Mouse (Mus musculus): ENCODE measurements around the gene Mcu. TPM values are rescaled to one million over a fixed set of nuclear protein-coding genes. Genes with fewer than 3 reads are reported as not detected.

Mcu gene
- total and polyA plus RNA-seq, 3 experiments = 4.9 to 5.7 (median 5.3) TPM

DNA sequence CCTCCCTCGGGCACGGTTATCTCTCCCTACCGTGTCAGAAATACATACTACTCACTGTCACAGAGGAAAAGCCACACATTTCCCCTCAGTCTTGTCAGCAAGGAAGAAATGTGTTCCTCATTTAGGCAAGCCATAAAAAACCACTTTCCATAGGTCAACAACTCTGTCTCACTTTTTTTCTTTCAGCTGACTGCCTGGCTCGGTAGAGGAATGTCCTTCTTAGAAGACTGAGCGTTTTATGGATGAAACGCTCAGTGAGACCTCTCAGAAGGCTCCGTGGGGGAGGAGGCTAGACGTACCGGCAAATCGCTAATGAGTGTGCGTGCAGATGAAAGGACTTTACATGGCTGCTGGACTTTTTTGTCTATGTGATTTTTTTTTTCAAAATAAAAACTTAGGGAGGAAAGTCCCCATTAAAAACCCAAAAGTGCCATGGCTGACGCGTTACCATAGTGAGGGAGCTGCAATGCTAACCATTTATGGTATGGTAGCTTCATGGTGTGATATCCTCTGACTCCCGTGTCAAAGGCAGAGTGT lies 105.0 kb downstream of the Mcu start:
- no peaks in the 10 kb centered on the region for H3K9me3 ChIP-seq (replicated peaks; ENCODE audit: low read length)
- H3K79me2 ChIP-seq (replicated peaks; ENCODE audit: control insufficient read depth, extremely low read depth, insufficient read depth, poor library complexity, severe bottlenecking) = no peaks in the 10 kb centered on the region
- no peak for TF ChIP-seq CHD2 (IDR thresholded peaks at IDR 0.05; ENCODE audit: low read length)
- TF ChIP-seq MEF2A (IDR thresholded peaks at IDR 0.05; ENCODE audit: borderline replicate concordance, low read depth, low read length) = no peak
- TF ChIP-seq ZMIZ1 (IDR thresholded peaks at IDR 0.05; ENCODE audit: low read depth, low read length) = no peak
- TF ChIP-seq TCF12 (IDR thresholded peaks at IDR 0.05; ENCODE audit: low read depth, low read length) = no peak
- TF ChIP-seq USF2 (conservative IDR thresholded peaks at IDR 0.05; ENCODE audit: low read depth, low read length) = no peak
- TF ChIP-seq MAX (IDR thresholded peaks at IDR 0.05; ENCODE audit: low read length) = no peak
- no peak for TF ChIP-seq RAD21 (IDR thresholded peaks at IDR 0.05; ENCODE audit: low read depth, low read length)
- TF ChIP-seq MAFK (IDR thresholded peaks at IDR 0.05; ENCODE audit: insufficient replicate concordance, low read length) = no peak
- TF ChIP-seq PAX5 (IDR thresholded peaks at IDR 0.05; ENCODE audit: low read length) = no peak
- TF ChIP-seq NRF1 (IDR thresholded peaks at IDR 0.05; ENCODE audit: low read depth, low read length) = no peak
- TF ChIP-seq ZKSCAN1 (IDR thresholded peaks at IDR 0.05; ENCODE audit: borderline replicate concordance, low read depth, low read length) = no peak
- TF ChIP-seq CHD1 (IDR thresholded peaks at IDR 0.05; ENCODE audit: low read depth, low read length) = no peak
- no peak overlapping the region for H3K4me2 ChIP-seq (ENCODE audit: insufficient read depth, low read depth, poor library complexity, severe bottlenecking)
- no peaks in the 10 kb centered on the region for H3K4me1 ChIP-seq (ENCODE audit: control insufficient read depth in 1 of 2, insufficient read depth in 2 of 2)
- no peak overlapping the region for H3K27ac ChIP-seq (ENCODE audit: insufficient read depth, low read depth)
- peaks cover 0 to 5% of the 10 kb centered on the region in 2 experiments for H3K36me3 ChIP-seq (replicated peaks in 1 of 2; ENCODE audit: control insufficient read depth in 1 of 2, insufficient read depth in 1 of 2, low read length in 1 of 2)
- no peaks in the 10 kb centered on the region for H3K27me3 ChIP-seq (replicated peaks)
- in situ Hi-C loops (cut with MboI; ENCODE audit: low pct_ligation_motif_present, low pct_unique_long_range_greater_than_20kb, low sequenced_read_pairs) = no loop called here
- H3K4me3 ChIP-seq (replicated peaks in 1 of 3; ENCODE audit: low read depth in 2 of 3, low read length in 2 of 3, poor library complexity in 1 of 3) = no peak overlapping the region
- no peak overlapping the region for H3K9ac ChIP-seq (ENCODE audit: insufficient read depth, low read depth)
- dilution Hi-C loops (cut with MboI; ENCODE audit: extremely low pct_ligation_motif_present, extremely low pct_unique_long_range_greater_than_20kb, low sequenced_read_pairs) = no loop called here
- DNase-seq (ENCODE audit: extremely low read depth) = no peak

DNA sequence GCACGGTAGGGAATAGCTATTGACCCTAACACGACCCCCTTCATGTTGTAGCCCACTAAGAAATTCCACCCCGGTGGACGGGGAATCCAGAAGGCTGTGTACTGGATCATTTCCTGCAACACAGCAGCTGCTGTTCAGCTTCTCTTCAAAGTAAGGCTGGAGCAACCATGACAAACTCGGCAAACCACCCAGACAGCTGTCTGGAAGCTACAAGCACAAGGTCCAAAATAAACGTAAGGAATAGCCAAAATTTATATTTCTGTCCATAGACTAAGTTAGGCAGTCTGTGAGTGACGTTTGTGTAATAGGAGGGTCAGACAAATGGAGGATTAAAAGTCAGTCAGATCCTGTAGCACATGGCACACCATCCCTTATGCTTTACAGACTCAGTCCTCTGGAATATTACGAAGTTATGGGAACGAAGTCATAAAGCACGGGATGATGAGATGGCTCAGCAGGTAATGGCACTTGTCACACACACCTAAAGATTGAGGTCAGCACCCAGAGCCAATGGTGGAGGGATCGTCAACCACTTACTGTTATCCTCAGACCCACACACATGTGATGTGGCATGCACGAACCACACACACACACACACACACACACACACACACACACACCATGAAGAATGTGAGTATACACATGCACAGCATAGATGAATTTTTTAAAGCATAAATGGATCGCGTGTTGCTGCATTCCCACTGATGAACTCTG lies 105.6 kb downstream of the Mcu start:
- no peak for DNase-seq (ENCODE audit: extremely low read depth)
- dilution Hi-C loops (cut with MboI; ENCODE audit: extremely low pct_ligation_motif_present, extremely low pct_unique_long_range_greater_than_20kb, low sequenced_read_pairs) (no loop called here), in situ Hi-C loops (cut with MboI; ENCODE audit: low pct_ligation_motif_present, low pct_unique_long_range_greater_than_20kb, low sequenced_read_pairs) (no loop called here)
- no peaks in the 10 kb centered on the region for H3K9me3 ChIP-seq (replicated peaks; ENCODE audit: low read length)
- no peaks in the 10 kb centered on the region for H3K27me3 ChIP-seq (replicated peaks)
- no peak overlapping the region for H3K9ac ChIP-seq (ENCODE audit: insufficient read depth, low read depth)
- no peak overlapping the region for H3K4me3 ChIP-seq (replicated peaks in 1 of 3; ENCODE audit: low read depth in 2 of 3, low read length in 2 of 3, poor library complexity in 1 of 3)
- no peaks in the 10 kb centered on the region for H3K4me1 ChIP-seq (ENCODE audit: control insufficient read depth in 1 of 2, insufficient read depth in 2 of 2)
- H3K36me3 ChIP-seq (replicated peaks in 1 of 2; ENCODE audit: control insufficient read depth in 1 of 2, insufficient read depth in 1 of 2, low read length in 1 of 2) = peaks cover 0 to 4% of the 10 kb centered on the region in 2 experiments
- no peaks in the 10 kb centered on the region for H3K79me2 ChIP-seq (replicated peaks; ENCODE audit: control insufficient read depth, extremely low read depth, insufficient read depth, poor library complexity, severe bottlenecking)
- TF ChIP-seq POLR2AphosphoS2 (IDR thresholded peaks at IDR 0.05; ENCODE audit: low read depth, low read length) (no peak), GABPA (IDR thresholded peaks at IDR 0.05; ENCODE audit: insufficient replicate concordance, low read depth, low read length) (no peak)
- no peak overlapping the region for H3K4me2 ChIP-seq (ENCODE audit: insufficient read depth, low read depth, poor library complexity, severe bottlenecking)
- H3K27ac ChIP-seq (ENCODE audit: insufficient read depth, low read depth) = no peak overlapping the region
